Mouse (Mus musculus): Measurements from ENCODE around the gene Timm8a2.

Gene Timm8a2

DNA sequence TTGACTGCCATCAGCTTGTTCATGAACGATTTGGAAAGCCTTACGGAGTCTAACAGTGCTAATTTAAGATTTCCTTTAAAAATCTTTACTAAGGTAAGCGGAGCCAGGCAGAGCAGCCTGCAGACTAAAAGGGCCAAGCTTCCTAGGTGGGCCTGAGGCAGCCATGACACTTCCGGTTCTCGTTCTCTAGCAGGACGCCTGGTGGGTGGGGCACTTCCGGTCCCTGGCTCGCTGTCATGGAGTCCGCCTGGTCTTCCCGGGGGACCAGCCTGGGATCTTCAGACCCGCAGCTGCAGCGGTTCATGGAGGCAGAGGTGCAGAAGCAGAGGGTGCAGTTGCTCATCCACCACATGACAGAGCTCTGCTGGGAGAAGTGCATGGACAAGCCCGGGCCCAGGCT, at the start of gene Timm8a2:
Timm8a2 (plus strand) TSS at position 224 of the 400 bp plus-strand sequence.
- DNase-seq (ENCODE audit: extremely low spot score, low read depth, low spot score) = no peak

GRCm38 (mm10) chr14:121985477-121985876, 49.0 kb upstream of the Timm8a2 start:
- no peak for DNase-seq (ENCODE audit: extremely low spot score, low read depth, low spot score)

DNA sequence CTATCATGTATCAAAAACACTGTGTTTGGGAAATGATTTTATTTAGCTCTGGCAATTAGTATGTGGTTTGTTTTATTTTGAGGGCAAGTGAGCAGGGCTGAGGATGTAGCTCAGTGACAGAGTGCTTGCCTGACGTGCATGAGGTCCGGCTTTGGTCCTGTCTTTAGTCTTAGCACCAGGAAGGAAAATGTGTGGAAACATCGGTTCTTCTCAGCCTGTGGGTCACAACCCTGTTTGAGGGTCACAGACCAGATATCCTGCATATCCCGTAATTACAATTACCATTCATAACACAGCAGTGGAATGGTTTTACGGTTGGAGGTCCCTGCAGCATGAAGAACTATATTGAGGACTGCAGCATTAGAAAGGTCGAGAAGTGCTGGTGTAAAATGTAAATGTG, 48.4 kb upstream of the Timm8a2 start:
- no peak for DNase-seq (ENCODE audit: extremely low spot score, low read depth, low spot score)

GRCm38 (mm10) chr14:121987287-121987686, 47.2 kb upstream of the Timm8a2 start:
- no peak for DNase-seq (ENCODE audit: extremely low spot score, low read depth, low spot score)

GRCm38 (mm10) chr14:121987691-121988090, 46.8 kb upstream of the Timm8a2 start:
- no peak for DNase-seq (ENCODE audit: extremely low spot score, low read depth, low spot score)

GRCm38 (mm10) chr14:121989331-121989730, 45.1 kb upstream of the Timm8a2 start:
- no peak for DNase-seq (ENCODE audit: extremely low spot score, low read depth, low spot score)

GRCm38 (mm10) chr14:121989869-121990268, 44.6 kb upstream of the Timm8a2 start:
- no peak for DNase-seq (ENCODE audit: extremely low spot score, low read depth, low spot score)

GRCm38 (mm10) chr14:121990897-121991296, 43.6 kb upstream of the Timm8a2 start:
- no peak for DNase-seq (ENCODE audit: extremely low spot score, low read depth, low spot score)

DNA sequence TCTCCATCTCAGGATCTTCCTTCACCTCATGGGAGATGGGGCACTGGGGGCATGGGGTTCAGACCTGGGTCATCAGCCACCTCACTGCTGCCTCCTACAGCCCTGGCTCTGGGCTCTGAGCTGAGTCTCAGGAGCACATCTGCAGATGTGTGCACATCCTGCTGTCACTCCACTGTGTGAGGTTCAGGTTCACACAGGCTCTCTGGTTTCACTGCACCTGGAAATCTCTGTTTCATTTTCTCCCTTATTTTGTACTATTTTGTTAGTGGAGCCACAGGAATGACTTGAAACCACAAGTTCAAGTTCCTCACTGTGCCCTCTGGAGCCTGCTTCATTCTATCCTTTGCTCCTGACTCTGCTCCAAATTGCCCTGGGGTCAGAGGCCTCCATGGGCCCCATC, 42.6 kb upstream of the Timm8a2 start:
- DNase-seq (ENCODE audit: extremely low spot score, low read depth, low spot score) = no peak

DNA sequence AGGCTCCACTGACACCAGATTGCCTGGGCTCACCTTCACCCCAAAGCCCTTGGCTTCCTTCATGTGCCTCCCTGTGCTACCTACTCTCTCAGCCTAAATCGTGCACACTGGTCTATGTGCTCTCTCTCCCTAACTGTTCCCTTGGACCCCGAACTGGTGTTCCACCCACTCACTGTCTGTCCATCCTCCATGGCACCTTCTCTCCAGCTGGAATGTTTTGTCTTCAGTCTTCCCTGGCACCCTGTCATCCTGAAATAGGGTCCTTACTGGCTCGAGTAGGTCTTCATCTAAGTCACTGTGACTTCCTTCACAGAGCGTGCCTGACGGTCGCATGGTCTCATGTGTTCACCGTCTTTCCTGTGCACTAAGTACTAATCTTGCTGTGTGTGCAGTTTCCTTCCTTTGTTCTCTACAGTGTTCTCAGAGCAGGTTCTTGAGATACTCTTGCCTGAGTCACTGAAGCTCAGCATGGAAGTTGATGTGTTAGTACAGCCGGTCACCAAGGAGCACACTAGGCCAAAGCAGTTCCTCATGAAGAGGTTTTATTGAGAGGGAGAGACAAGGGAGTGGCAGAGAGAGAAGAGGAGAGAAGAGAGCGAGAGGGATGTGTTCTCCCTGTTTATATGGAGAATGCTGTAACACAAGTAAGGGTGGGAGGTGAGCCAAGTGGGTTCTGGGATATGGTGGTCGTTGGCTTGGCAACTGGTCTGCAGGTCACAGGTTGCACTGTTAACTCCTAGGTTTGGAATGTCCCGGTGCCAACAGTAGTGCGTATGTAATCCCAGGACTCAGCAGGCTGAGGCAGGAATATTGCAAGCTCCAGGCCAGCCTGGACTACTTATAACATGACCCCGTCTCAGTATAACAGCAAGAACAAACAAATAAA, 41.8 kb upstream of the Timm8a2 start:
- DNase-seq (ENCODE audit: extremely low spot score, low read depth, low spot score) = no peak

DNA sequence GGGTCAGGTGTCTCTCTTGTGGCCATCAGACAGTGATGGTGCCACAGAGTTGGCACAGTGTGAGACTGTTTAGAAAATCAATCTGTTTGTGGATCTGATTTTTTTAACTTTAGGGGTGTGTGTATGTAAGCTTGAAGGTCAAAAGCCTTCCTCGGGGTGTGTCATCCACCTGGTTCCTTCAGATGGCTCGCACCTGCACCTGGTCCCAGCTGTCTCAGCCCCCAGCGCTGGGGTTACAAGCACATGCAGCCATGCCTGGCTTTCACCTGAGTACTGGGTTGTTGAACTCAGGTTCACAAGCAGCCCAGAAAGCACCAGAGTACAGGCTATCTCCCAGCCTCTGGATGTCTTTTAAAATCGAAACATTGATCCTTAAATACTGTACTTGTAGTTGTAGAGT, 40.9 kb upstream of the Timm8a2 start:
- no peak for DNase-seq (ENCODE audit: extremely low spot score, low read depth, low spot score)

DNA sequence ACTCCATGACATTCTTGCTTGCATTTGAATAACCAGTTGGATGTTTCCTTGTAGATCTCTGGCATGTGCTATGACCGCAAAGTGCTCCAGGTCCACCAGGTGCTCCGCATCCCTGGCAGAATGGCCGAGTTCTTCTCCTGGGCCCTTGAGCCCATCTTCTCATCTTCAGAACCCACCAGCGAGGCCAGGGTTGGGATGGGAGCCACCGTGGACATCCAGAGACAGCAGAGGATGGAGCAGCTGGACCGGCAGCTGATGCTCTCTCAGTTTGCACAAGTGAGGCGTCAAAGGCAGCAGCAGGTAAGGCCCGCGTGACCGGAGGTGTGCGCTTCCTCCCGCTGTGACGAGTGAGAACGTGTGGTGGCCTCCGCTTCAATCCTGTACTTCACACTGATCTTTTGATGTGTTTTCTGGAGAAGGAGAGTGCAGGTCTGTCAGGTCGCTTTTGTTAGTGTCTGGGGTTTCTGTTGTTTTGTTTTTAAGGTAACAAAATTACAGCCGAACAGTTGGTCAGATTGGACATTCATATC, 40.2 kb upstream of the Timm8a2 start:
- no peak for DNase-seq (ENCODE audit: extremely low spot score, low read depth, low spot score)

GRCm38 (mm10) chr14:121994846-121995556, 39.5 kb upstream of the Timm8a2 start:
- no peak for DNase-seq (ENCODE audit: extremely low spot score, low read depth, low spot score)

DNA sequence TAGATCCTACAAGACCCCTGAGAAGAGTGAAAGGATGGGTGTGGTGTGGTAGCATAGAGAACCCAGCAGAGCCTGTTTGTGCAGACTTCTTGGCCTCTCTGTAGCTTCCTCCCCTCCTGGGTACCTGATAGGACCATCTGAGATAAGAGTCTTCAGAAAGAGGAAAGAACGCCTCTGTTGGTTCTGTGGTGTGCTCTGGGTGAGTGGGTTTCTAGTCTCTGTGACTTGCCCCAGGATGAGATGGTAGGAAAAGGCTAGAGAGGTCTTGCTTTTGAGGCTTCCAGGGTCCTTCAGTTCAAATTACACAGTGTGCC, 39.0 kb upstream of the Timm8a2 start:
- no peak for DNase-seq (ENCODE audit: extremely low spot score, low read depth, low spot score)

DNA sequence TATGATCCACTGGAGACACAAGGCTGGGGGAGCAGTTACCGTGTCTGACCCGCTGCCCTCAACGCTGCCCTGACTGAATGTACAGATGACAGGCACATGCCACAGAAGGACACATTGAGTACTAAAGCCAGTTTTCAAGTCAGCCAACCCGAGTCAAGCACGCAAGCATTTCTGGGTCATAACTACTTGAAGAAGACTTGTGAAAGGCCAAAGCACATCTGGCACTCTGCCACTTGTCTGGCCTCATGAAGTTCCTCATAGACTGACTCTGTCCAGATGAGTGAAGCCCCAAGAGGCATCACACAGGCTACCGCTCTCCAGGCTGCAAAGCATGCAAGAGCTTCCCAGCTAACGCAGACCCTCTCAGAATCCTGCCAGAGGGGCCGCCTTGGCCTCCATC, 37.7 kb upstream of the Timm8a2 start:
- DNase-seq (ENCODE audit: extremely low spot score, low read depth, low spot score) = no peak

- no peak for DNase-seq (ENCODE audit: extremely low spot score, low read depth, low spot score)
Observed at GRCm38 (mm10) chr14:121999455-121999854, 35.0 kb upstream of the Timm8a2 start.

- DNase-seq (ENCODE audit: extremely low spot score, low read depth, low spot score) = no peak
Observed at GRCm38 (mm10) chr14:122000346-122001105, 33.9 kb upstream of the Timm8a2 start.

DNA sequence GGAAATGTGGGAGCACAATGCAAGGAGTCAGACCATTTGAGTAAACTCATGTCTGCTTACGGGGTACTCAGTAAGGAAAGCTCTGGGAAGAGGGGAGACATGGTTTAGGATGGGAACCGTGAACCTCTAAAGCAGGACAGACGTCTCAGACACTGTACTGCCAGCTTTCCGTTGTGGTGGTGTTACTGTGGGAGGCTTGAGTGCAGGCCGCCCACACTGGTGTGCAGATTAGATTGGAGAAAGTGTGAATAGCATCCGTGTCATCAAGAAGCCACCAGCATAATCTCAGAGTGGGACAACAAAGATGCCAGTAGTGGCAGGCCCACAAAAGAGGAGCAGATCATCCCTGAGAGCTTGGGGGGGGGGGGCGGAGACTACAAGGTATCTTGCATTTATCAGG, 32.2 kb upstream of the Timm8a2 start:
- no peak for DNase-seq (ENCODE audit: extremely low spot score, low read depth, low spot score)

DNA sequence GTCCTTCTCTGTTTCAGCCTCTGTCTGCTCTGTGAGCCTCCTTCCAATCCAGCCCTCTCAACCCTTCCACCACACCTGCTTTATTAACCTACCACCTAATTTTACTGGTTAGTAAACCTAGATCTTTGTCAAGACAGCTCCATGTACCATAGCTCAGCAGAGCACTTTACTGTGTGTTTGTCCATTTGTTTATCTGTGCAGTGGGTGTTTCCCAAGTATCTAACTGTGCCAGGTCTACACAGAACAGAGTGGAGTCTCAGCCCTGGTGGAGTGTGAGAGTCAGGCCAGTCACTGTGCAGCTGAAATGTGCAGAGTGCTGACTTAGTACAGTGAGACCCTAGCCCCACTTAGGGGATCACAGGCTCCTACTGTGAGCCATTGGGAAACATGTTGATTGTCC, 30.7 kb upstream of the Timm8a2 start:
- no peak for DNase-seq (ENCODE audit: extremely low spot score, low read depth, low spot score)

GRCm38 (mm10) chr14:122008261-122008660, 26.2 kb upstream of the Timm8a2 start:
- DNase-seq (ENCODE audit: extremely low spot score, low read depth, low spot score) = no peak

- DNase-seq (ENCODE audit: extremely low spot score, low read depth, low spot score) = no peak
Observed at GRCm38 (mm10) chr14:122009502-122009901, 25.0 kb upstream of the Timm8a2 start.
